Mouse (Mus musculus): ENCODE data around the gene Stk32b. TPM values are rescaled to one million over a fixed set of nuclear protein-coding genes. Genes with fewer than 3 reads are reported as not detected.

The Stk32b gene
- total and polyA plus RNA-seq, 3 experiments: 0.05 TPM; not detected in 2

DNA sequence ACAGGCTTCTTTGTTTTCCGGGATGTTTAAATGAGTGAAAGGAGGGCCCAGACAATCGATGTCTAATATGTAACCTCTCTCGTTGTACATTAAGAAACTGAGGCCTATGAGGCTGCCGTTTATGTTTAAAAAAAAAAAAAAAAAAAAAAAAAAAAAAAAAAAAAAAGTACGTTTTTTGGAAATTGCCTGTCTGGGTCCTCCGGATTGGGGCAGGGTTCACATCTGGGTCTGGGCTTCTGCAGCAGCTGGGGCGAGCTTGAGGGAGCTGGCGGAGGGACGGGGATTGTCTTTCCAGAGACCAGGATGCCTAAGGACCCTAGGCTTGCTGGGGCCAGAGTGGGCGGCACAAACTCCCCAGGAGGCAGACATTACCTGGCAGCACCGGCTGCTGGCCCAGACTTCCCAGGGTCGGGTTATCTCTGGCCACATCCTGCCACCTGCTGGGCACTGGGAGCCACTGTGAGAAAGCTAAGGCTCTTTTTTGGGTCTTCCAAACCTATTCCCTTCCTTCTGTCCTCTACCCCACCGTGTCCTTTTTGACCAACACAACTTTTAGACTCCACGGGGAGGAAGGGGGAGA lies 503 bp upstream of the Stk32b start:
- ATAC-seq (ENCODE audit: extremely low read depth, insufficient number of reproducible peaks, low FRiP score, poor library complexity, severe bottlenecking) (no peak), DNase-seq (ENCODE audit: low spot score) (no peak)
- Histone ChIP-seq H3K36me3 (replicated peaks) (no peaks in the 10 kb centered on the region), H3K4me3 (ENCODE audit: low read depth, low read length) (no peak overlapping the region), H3K27me3 (ENCODE audit: insufficient read depth, low read length) (peaks cover 10% of the 10 kb centered on the region; the same call in 1 of the 2 replicates), H3K9me3 (replicated peaks) (peaks cover 16% of the 10 kb centered on the region), H3K4me1 (ENCODE audit: insufficient read depth, low read depth, low read length) (no peaks in the 10 kb centered on the region)
- TF ChIP-seq GATA1 (IDR thresholded peaks at IDR 0.05; ENCODE audit: borderline replicate concordance, low read length): no peak

GRCm38 (mm10) chr5:37709257-37709904 lies 7.6 kb downstream of the Stk32b start:
- peaks cover 9% of the 10 kb centered on the region for H3K9me3 ChIP-seq (replicated peaks)
- ATAC-seq (ENCODE audit: extremely low read depth, insufficient number of reproducible peaks, low FRiP score, poor library complexity, severe bottlenecking): no peak

GRCm38 (mm10) chr5:37708124-37708523 lies 8.8 kb downstream of the Stk32b start:
- Histone ChIP-seq H3K36me3 (replicated peaks) (no peaks in the 10 kb centered on the region), H3K4me3 (ENCODE audit: low read depth, low read length) (no peak overlapping the region), H3K27me3 (ENCODE audit: insufficient read depth, low read length) (no peaks in the 10 kb centered on the region), H3K9me3 (replicated peaks) (peaks cover 13% of the 10 kb centered on the region), H3K4me1 (ENCODE audit: insufficient read depth, low read depth, low read length) (no peaks in the 10 kb centered on the region)
- ATAC-seq (ENCODE audit: extremely low read depth, insufficient number of reproducible peaks, low FRiP score, poor library complexity, severe bottlenecking) (no peak), DNase-seq (ENCODE audit: low spot score) (no peak)
- TF ChIP-seq GATA2 (IDR thresholded peaks at IDR 0.05; ENCODE audit: borderline replicate concordance, low read depth, low read length) (no peak), POLR2AphosphoS5 (IDR thresholded peaks at IDR 0.05; ENCODE audit: insufficient replicate concordance, low read depth, low read length) (no peak), GATA1 (IDR thresholded peaks at IDR 0.05; ENCODE audit: borderline replicate concordance, low read length) (no peak), TAL1 (conservative IDR thresholded peaks at IDR 0.05; ENCODE audit: low read depth, low read length) (no peak), CTCF (IDR thresholded peaks at IDR 0.05; ENCODE audit: low read depth, low read length) (no peak)

More at GRCm38 (mm10) chr5:37709257-37709904, 7.6 kb downstream of the Stk32b start:
- Histone ChIP-seq H3K4me1 (ENCODE audit: insufficient read depth, low read depth, low read length) (no peaks in the 10 kb centered on the region), H3K4me3 (ENCODE audit: low read depth, low read length) (no peak overlapping the region), H3K27me3 (ENCODE audit: insufficient read depth, low read length) (no peaks in the 10 kb centered on the region), H3K36me3 (replicated peaks) (no peaks in the 10 kb centered on the region)
- no peak for DNase-seq (ENCODE audit: low spot score)
- TF ChIP-seq GATA2 (IDR thresholded peaks at IDR 0.05; ENCODE audit: borderline replicate concordance, low read depth, low read length) (no peak), TAL1 (conservative IDR thresholded peaks at IDR 0.05; ENCODE audit: low read depth, low read length) (no peak), GATA1 (IDR thresholded peaks at IDR 0.05; ENCODE audit: borderline replicate concordance, low read length) (no peak), CTCF (IDR thresholded peaks at IDR 0.05; ENCODE audit: low read depth, low read length) (no peak), POLR2AphosphoS5 (IDR thresholded peaks at IDR 0.05; ENCODE audit: insufficient replicate concordance, low read depth, low read length) (no peak)

DNA sequence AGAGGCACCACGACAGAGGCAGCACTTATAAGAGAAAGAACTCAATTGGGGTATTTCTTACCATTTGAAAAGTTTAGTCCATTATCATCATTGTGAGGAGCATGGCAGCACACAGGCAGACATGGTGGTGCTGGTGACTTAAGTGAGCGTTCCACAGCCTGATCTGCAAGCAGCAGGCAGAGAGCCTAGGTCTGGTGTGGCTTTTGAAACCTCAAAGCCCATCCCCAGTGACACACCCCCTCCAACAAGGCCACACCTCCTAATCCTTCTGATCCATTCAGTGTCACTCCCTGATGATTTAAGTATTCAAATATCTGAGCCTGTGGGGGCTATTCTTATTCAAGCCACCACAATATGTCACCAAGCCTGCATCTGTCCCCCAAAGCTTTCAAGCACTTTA lies 12.0 kb downstream of the Stk32b start:
- Histone ChIP-seq H3K9me3 (replicated peaks) (peaks cover 7% of the 10 kb centered on the region), H3K4me3 (ENCODE audit: low read depth, low read length) (no peak overlapping the region), H3K4me1 (ENCODE audit: insufficient read depth, low read depth, low read length) (no peaks in the 10 kb centered on the region), H3K27me3 (ENCODE audit: insufficient read depth, low read length) (no peaks in the 10 kb centered on the region), H3K36me3 (replicated peaks) (no peaks in the 10 kb centered on the region)
- ATAC-seq (ENCODE audit: extremely low read depth, insufficient number of reproducible peaks, low FRiP score, poor library complexity, severe bottlenecking) (no peak), DNase-seq (ENCODE audit: low spot score) (no peak)
- TF ChIP-seq GATA2 (IDR thresholded peaks at IDR 0.05; ENCODE audit: borderline replicate concordance, low read depth, low read length): no peak
- TF ChIP-seq CTCF (IDR thresholded peaks at IDR 0.05; ENCODE audit: low read depth, low read length): no peak
- no peak for TF ChIP-seq TAL1 (conservative IDR thresholded peaks at IDR 0.05; ENCODE audit: low read depth, low read length)
- TF ChIP-seq POLR2AphosphoS5 (IDR thresholded peaks at IDR 0.05; ENCODE audit: insufficient replicate concordance, low read depth, low read length): no peak

GRCm38 (mm10) chr5:37699757-37700156 lies 17.2 kb downstream of the Stk32b start:
- H3K36me3 ChIP-seq (replicated peaks): no peaks in the 10 kb centered on the region
- no peak for ATAC-seq (ENCODE audit: extremely low read depth, insufficient number of reproducible peaks, low FRiP score, poor library complexity, severe bottlenecking)
- H3K4me1 ChIP-seq (ENCODE audit: insufficient read depth, low read depth, low read length): no peaks in the 10 kb centered on the region
- DNase-seq (ENCODE audit: low spot score): no peak
- no peak overlapping the region for H3K4me3 ChIP-seq (ENCODE audit: low read depth, low read length)
- TF ChIP-seq GATA2 (IDR thresholded peaks at IDR 0.05; ENCODE audit: borderline replicate concordance, low read depth, low read length) (no peak), POLR2AphosphoS5 (IDR thresholded peaks at IDR 0.05; ENCODE audit: insufficient replicate concordance, low read depth, low read length) (no peak), CTCF (IDR thresholded peaks at IDR 0.05; ENCODE audit: low read depth, low read length) (no peak), GATA1 (IDR thresholded peaks at IDR 0.05; ENCODE audit: borderline replicate concordance, low read length) (no peak), TAL1 (conservative IDR thresholded peaks at IDR 0.05; ENCODE audit: low read depth, low read length) (no peak)
- peaks cover 14% of the 10 kb centered on the region for H3K9me3 ChIP-seq (replicated peaks)
- no peaks in the 10 kb centered on the region for H3K27me3 ChIP-seq (ENCODE audit: insufficient read depth, low read length)

GRCm38 (mm10) chr5:37697286-37697685 lies 19.7 kb downstream of the Stk32b start:
- no peaks in the 10 kb centered on the region for H3K36me3 ChIP-seq (replicated peaks)
- no peaks in the 10 kb centered on the region for H3K27me3 ChIP-seq (ENCODE audit: insufficient read depth, low read length)
- no peak overlapping the region for H3K4me3 ChIP-seq (ENCODE audit: low read depth, low read length)
- ATAC-seq (ENCODE audit: extremely low read depth, insufficient number of reproducible peaks, low FRiP score, poor library complexity, severe bottlenecking) (no peak), DNase-seq (ENCODE audit: low spot score) (no peak)
- H3K4me1 ChIP-seq (ENCODE audit: insufficient read depth, low read depth, low read length): no peaks in the 10 kb centered on the region
- H3K9me3 ChIP-seq (replicated peaks): peaks cover 15% of the 10 kb centered on the region
- no peak for TF ChIP-seq CTCF (IDR thresholded peaks at IDR 0.05; ENCODE audit: low read depth, low read length)
- TF ChIP-seq GATA1 (IDR thresholded peaks at IDR 0.05; ENCODE audit: borderline replicate concordance, low read length): no peak
- no peak for TF ChIP-seq GATA2 (IDR thresholded peaks at IDR 0.05; ENCODE audit: borderline replicate concordance, low read depth, low read length)
- no peak for TF ChIP-seq POLR2AphosphoS5 (IDR thresholded peaks at IDR 0.05; ENCODE audit: insufficient replicate concordance, low read depth, low read length)
- no peak for TF ChIP-seq TAL1 (conservative IDR thresholded peaks at IDR 0.05; ENCODE audit: low read depth, low read length)
